Mouse (Mus musculus): ENCODE data around the gene Fam129b.

- TF ChIP-seq CTCF (IDR thresholded peaks at IDR 0.05 in 2 of 3, conservative IDR thresholded peaks at IDR 0.05 in 1 of 3; ENCODE audit: control insufficient read depth in 1 of 3, insufficient read depth in 1 of 3, low read depth in 2 of 3, low read length in 3 of 3, poor library complexity in 1 of 3, severe bottlenecking in 1 of 3) (no peak), MXI1 (IDR thresholded peaks at IDR 0.05; ENCODE audit: low read depth, low read length) (no peak), POLR2A (IDR thresholded peaks at IDR 0.05; ENCODE audit: control insufficient read depth in 1 of 2, insufficient read depth in 1 of 2, low read depth in 1 of 2, low read length in 2 of 2, poor library complexity in 1 of 2) (no peak), GATA1 (IDR thresholded peaks at IDR 0.05; ENCODE audit: low read depth, low read length) (no peak), POLR2AphosphoS5 (IDR thresholded peaks at IDR 0.05; ENCODE audit: borderline replicate concordance, low read depth, low read length) (no peak), ZMIZ1 (IDR thresholded peaks at IDR 0.05; ENCODE audit: low read depth, low read length) (no peak), HCFC1 (IDR thresholded peaks at IDR 0.05; ENCODE audit: low read depth, low read length) (no peak), ELF1 (IDR thresholded peaks at IDR 0.05; ENCODE audit: low read depth, low read length) (no peak)
Observed at GRCm38 (mm10) chr2:32881723-32882122, 5.8 kb downstream of the Fam129b start.
